Mouse (Mus musculus): ENCODE results near the gene Prdm16. TPM values are rescaled to one million over a fixed set of nuclear protein-coding genes. Genes with fewer than 3 reads are reported as not detected.

Gene Prdm16
- 13.3 and 18.2 TPM in 2 replicates for total RNA-seq (2017)

DNA sequence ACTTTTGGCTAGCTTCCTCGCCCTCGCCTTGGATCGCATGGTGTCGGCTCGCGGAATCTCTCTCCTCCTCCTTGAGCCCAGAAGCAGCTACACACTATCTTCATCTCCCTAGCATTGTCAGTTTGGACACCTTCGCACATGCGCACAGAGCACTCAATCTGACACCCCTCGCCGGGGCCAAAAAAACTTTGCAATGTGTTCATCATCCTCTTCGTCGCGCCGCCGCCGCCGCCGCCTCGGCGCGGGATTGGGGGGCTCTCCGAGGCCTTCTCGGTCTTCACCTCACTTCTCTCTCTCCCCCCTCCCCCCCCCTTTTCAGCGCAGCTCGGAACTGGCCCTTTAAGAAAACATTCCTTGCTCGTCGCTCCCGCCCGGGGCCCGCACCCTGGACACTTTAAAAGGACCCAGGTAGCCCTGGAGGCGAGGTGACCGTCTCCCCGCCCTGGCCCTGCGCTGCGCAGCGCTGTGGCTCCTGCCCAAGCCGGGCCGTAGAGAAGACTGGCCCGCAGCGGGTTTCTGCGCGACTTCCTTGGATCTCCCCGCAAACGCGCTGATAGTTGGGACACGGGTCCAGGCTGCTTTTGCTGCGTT is at the start of gene Prdm16:
Gene Prdm16, minus strand, starts transcription at position 153 of the 591 bp plus-strand sequence.
- 0 out of 4 replicates have a peak, but pooled peaks of 1 of the 2 experiments have one; percentile 19 for ATAC-seq (replicated peaks in 1 of 2; ENCODE audit: insufficient read depth in 1 of 2, low FRiP score in 2 of 2, low TSS enrichment in 1 of 2, low read depth in 1 of 2, poor library complexity in 2 of 2, severe bottlenecking in 2 of 2)

DNA sequence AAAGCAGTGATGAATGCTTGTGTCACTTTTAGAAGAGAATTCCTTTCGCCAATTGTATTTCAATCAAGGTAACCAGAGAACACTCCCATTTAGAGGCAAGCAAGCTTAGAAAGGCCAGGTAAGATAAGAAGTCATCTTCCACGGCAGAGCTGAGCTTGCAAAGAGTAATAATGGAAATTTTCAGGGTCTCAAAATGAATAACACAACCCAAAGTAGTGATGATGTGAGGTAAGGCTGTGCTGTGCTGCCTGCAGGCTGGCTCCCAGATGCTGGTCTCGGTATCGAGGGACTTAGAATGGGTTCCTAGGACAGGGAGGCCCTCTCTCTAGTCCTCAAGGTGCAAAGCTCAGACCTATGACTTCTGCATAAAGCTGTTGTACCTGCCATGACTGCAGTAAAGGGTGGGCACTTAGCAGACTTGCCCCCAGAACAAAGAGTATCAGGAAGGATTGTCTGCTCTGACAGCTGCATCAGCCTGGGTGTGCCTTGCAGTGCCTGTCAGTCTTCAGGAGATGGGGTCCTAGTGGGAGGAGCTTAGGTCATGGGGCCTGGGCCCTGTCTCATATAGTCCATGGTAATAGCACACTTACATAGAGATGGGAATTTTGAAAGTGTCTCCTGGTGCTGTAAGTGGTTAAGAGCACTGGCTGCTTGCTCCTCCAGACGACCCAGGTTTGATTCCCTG is 46.5 kb upstream of the Prdm16 start:
- ATAC-seq (replicated peaks in 1 of 2; ENCODE audit: insufficient read depth in 1 of 2, low FRiP score in 2 of 2, low TSS enrichment in 1 of 2, low read depth in 1 of 2, poor library complexity in 2 of 2, severe bottlenecking in 2 of 2) = no peak

DNA sequence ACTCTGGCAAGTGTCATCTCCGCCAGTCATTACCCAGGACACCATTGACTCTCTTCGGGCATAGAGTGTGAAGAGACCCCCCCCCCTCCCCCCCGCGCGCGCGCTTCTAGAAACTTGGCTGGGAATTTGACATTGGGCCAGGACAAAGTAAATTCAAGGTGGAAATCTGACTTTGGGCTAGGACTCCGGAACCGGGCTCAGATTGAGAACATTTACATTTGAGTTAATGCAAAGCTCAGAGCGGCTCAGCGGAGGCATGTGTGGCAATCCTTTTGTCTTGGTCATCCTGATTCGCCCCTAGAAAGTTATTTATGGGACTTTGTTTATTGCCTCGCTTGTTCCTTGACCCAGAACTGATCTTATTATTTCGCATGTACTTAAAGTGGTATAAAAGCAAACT is 45.6 kb upstream of the Prdm16 start:
- no peak for ATAC-seq (replicated peaks in 1 of 2; ENCODE audit: insufficient read depth in 1 of 2, low FRiP score in 2 of 2, low TSS enrichment in 1 of 2, low read depth in 1 of 2, poor library complexity in 2 of 2, severe bottlenecking in 2 of 2)

DNA sequence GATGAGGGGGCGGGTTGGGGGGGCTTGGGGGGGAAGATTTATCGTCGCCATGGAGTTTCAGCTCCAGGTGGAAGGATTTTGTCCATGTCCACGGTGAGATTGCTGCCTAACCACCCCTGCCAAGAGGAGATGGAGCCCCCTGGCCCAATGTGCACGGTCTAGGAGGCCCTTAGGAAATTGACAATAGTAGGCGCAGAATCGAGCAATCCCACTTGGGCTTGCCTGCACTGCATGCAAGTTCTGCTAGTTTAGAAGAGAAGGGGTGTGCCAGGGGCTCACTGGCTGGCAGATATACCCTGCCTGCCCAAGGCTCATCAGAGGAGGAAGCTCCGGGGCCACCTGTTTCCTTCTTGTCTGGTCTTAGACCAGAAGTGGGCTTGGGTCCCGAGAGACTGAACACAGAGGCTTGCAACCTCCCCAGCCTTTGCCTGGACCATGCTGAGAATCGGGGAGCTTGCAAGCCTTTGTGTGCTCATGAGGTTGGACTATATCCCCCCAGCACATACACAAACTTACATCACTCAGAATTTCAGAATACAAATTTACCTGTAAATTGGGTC is 38.8 kb upstream of the Prdm16 start:
- no peak for ATAC-seq (replicated peaks in 1 of 2; ENCODE audit: insufficient read depth in 1 of 2, low FRiP score in 2 of 2, low TSS enrichment in 1 of 2, low read depth in 1 of 2, poor library complexity in 2 of 2, severe bottlenecking in 2 of 2)

DNA sequence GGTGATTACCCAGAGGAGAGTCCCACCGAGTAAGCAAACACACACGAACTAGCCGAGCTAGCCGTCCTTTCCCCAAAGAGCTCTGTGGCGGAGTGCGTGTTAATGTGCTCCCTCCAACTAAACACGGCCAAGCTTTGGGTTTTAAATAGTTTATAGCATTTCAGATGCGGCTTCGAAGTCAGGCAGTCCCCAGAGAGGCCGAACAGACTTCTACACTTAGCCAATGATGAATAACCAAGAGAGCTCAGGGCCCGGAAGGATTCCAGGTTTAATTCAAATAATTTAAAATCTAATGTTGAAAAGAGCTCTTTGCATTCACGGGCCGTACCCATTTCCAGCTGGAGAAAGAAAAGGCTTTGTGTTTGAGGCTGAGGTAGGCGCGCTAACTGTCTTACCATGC is 38.3 kb upstream of the Prdm16 start:
- ATAC-seq (replicated peaks in 1 of 2; ENCODE audit: insufficient read depth in 1 of 2, low FRiP score in 2 of 2, low TSS enrichment in 1 of 2, low read depth in 1 of 2, poor library complexity in 2 of 2, severe bottlenecking in 2 of 2) = no peak

DNA sequence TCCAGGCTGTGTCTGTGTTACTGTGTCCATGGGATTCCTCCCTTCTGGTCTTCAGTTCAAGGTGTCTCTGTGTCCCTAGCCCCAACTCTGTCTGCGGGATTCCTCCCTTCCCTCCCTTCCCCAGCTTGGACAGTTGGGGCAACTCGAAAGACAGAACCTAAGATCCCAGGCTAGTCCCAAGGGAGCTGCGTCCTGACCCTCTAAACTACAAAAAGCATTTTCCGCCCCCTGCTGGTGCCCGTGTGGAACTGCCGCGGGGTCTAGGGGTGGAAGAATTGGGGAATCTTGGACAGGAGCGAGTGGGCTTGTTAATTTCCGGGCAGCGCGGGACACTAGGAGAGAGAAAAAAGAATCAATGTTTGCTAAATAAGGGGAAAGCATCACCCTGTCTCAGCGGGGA is 37.9 kb upstream of the Prdm16 start:
- peak; percentile 56 to 67; a peak in 3 of 4 replicates for ATAC-seq (replicated peaks in 1 of 2; ENCODE audit: insufficient read depth in 1 of 2, low FRiP score in 2 of 2, low TSS enrichment in 1 of 2, low read depth in 1 of 2, poor library complexity in 2 of 2, severe bottlenecking in 2 of 2)

DNA sequence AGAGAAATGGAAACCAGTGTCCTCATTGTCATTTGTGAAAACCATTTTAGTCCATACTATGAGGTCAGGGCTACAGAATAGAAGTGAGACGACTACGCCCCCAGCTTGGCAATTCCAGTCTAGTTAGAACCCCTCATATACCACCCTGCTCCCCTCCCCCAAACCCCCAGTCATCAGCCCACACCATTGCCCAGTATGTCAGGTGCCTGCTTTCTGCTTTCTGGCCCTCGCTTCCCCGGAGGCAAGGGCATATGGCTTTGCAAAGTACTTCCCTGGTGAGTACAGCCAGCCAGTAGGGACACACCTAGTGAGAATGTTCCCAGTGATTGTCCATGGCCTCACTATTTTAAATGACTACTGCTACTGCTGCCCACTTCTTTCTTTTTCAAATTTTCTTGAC is 37.3 kb upstream of the Prdm16 start:
- ATAC-seq (replicated peaks in 1 of 2; ENCODE audit: insufficient read depth in 1 of 2, low FRiP score in 2 of 2, low TSS enrichment in 1 of 2, low read depth in 1 of 2, poor library complexity in 2 of 2, severe bottlenecking in 2 of 2) = no peak

DNA sequence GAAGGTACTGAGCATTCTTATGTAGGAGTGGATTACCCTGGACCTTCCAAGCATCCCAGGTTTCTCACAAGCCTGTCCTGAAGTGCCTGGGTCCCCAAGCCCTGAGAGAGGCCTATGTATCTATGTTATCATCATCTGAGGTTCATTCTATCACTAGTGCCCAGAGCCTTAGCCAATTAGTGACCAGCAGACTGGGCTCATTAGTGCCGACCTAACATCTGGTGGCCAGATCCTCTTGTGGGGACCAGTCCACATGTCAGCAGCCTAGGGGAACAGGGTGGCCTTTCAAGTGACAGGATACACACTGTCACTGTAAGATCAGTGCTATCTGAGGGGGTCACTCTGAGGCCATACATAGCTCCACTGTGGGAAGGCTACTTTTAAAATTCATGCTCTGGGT is 35.4 kb upstream of the Prdm16 start:
- ATAC-seq (replicated peaks in 1 of 2; ENCODE audit: insufficient read depth in 1 of 2, low FRiP score in 2 of 2, low TSS enrichment in 1 of 2, low read depth in 1 of 2, poor library complexity in 2 of 2, severe bottlenecking in 2 of 2) = no peak

DNA sequence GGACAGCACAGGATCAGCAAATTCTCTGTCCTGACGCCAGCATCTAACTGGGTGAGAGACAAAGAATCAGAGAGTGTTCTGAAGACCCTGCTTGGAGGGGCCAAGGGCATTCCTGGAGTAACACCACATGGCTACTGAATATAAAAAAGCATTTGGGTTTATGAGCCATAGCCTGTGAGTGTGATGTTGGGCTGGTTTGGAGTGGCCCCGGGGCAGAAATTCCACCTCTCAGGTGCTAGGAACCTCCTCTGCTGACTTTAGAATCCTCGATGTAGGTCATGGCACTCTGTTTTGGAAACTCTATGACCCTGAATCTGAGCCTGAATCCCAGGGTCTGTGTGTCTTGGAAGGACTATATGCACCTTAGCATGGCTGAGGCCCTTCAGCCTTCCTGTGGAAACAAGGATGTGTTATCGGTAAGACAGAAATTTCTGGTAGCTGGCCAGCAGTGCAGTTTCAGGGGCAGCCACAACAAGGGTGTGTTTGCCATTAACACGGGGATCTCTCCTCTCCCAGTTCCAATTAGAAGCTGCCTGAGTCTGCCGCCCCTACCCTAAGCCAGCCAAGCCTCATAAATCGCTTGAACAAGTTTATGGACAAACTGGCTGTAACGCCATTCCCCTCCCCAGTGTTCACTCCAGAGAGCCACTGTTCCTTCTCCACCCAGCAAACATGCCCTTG is 34.7 kb upstream of the Prdm16 start:
- no peak for ATAC-seq (replicated peaks in 1 of 2; ENCODE audit: insufficient read depth in 1 of 2, low FRiP score in 2 of 2, low TSS enrichment in 1 of 2, low read depth in 1 of 2, poor library complexity in 2 of 2, severe bottlenecking in 2 of 2)

DNA sequence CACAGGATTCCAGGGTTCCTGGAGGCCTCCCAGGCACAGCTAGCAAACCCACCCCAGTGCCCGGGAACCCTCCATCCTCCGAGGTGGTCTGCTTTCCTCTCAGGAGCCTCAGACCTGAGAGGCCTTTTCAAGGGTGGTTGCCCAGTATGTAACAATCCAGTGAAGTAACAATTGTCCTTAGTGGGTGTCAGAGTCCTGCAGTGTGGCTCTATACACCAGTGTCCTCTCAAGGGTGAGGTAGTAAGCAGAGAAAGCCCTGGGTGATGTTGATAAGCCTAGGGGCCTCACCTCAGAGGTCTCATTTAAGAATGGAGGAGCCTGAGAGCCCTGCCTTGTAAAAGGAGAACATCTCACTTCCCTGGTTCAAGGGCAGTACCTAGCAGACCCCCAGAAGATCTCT is 31.1 kb upstream of the Prdm16 start, which contains the start of gene Actrt2:
Gene Actrt2, minus strand, starts transcription at position 101 of the 400 bp plus-strand sequence.
- ATAC-seq (replicated peaks in 1 of 2; ENCODE audit: insufficient read depth in 1 of 2, low FRiP score in 2 of 2, low TSS enrichment in 1 of 2, low read depth in 1 of 2, poor library complexity in 2 of 2, severe bottlenecking in 2 of 2) = no peak

DNA sequence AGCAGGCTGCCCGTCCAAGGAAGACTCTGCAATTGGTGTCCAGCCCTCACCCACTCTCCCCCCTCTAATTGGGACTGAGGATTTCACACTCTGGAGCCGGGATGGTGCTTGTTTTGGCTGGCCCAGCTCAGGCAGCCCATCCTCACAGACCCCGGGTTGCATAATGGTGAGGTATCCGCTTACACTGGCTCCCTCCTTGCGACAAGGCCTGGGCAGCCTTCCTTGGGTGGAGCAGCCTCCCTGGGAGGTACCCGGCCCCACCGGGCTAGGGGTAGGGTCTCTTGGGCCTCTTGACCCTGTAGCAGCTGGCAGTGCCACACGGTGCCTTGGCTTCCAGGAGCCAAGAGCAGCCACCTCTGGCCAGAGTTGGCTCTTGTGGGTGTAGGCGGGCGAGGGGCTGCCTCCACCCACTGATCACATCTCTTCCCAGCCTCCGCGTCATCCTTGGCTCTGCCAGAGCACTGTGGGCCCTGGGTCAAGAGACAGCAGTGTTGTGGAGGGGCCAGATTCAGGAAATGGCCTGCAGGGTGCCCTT is 26.1 kb upstream of the Prdm16 start:
- no peak for ATAC-seq (replicated peaks in 1 of 2; ENCODE audit: insufficient read depth in 1 of 2, low FRiP score in 2 of 2, low TSS enrichment in 1 of 2, low read depth in 1 of 2, poor library complexity in 2 of 2, severe bottlenecking in 2 of 2)

DNA sequence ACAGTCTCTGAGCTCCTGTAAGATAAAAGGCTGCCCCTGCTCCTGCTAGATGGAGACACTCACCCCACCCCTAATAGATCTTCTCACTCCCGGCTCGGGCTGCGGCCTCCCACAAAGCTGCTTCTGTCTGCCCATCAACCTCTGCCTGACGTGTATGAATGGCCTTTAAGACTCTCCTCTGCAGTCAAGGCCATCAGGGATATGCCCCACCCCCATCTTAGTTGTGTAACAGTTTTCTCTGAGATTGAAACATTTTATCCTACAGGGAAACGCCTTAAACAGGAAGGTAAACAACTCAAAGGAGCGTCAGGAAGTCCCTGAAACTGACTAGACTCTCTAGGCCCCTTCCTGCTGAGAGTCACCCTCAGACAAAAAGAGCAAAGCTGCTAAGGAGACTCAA is 24.6 kb upstream of the Prdm16 start:
- ATAC-seq (replicated peaks in 1 of 2; ENCODE audit: insufficient read depth in 1 of 2, low FRiP score in 2 of 2, low TSS enrichment in 1 of 2, low read depth in 1 of 2, poor library complexity in 2 of 2, severe bottlenecking in 2 of 2) = no peak

DNA sequence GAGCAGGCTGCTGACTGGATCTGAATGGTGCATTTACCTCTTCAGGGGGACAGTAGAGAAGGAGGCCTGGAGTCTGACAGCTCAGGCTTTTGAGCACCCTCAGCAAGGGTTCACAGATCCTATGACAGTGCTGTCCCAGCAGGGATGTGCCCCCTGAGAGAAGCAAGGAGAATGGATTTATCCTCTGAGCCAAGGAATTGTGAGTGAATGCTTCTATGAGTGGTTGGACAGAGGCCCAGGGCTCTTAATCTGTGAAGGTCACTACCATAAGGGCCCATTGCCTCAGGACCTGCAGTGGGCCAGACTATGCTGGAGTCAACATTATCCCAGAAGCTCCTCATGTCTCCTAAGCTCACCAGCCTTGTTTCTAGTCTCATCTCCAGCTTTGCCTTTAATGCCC is 23.4 kb upstream of the Prdm16 start:
- no peak for ATAC-seq (replicated peaks in 1 of 2; ENCODE audit: insufficient read depth in 1 of 2, low FRiP score in 2 of 2, low TSS enrichment in 1 of 2, low read depth in 1 of 2, poor library complexity in 2 of 2, severe bottlenecking in 2 of 2)

DNA sequence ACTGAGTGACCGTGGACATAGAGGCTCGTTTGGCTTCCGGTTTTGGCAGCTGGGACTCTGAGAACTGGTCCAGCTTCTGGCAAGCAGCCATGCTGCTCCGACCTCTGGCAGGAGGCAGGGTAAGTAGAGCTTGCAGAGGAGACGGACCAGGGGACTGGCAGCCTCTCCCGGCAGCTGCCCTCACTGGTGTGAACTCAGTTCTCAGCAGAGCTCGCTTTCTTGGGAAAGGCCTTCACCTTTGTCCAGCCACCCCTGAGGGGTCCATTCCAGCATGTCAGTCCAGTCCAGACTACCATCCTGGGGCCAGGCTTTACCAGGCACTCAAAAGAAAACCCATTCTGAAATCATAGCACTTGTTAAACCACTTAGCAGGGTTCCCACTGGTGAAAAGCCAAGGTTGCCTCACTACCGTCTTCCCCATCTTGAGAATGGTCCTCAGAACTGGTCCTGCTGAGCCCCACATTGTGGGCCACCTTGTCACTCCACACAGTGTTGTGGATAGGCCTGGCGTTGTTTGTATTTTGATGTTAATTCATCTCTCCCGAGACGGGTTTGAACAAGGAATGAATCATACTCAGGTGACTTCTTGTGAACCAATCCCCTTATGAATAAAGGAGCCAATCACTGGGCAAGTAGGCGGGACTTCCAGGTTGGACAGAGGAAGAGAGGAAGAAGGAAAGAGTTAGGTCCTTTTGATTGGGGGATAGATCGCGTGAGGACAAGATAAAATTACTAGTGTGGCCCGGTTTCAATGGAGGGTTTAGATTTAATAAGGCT is 18.6 kb upstream of the Prdm16 start:
- ATAC-seq (replicated peaks in 1 of 2; ENCODE audit: insufficient read depth in 1 of 2, low FRiP score in 2 of 2, low TSS enrichment in 1 of 2, low read depth in 1 of 2, poor library complexity in 2 of 2, severe bottlenecking in 2 of 2) = no peak

DNA sequence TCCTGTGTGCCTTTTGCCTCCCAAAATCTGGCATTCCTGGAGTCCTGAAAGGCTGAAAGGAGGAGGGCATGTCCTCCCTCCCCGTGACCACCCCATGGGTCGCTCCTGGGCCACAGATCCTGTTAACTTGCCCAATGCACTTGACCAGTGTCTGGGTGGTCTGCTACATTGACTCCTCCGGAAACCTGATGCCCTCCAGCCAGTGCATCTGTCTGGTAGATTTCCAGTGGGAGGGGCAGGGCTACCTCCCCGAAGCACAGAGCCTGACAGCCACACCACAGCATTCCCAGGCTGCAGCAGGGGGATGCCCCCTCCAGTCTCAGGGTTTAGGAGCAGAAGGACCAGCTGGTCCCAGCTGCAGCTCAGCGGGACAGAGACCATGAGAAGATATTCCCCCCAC is 15.8 kb upstream of the Prdm16 start:
- ATAC-seq (replicated peaks in 1 of 2; ENCODE audit: insufficient read depth in 1 of 2, low FRiP score in 2 of 2, low TSS enrichment in 1 of 2, low read depth in 1 of 2, poor library complexity in 2 of 2, severe bottlenecking in 2 of 2) = no peak

DNA sequence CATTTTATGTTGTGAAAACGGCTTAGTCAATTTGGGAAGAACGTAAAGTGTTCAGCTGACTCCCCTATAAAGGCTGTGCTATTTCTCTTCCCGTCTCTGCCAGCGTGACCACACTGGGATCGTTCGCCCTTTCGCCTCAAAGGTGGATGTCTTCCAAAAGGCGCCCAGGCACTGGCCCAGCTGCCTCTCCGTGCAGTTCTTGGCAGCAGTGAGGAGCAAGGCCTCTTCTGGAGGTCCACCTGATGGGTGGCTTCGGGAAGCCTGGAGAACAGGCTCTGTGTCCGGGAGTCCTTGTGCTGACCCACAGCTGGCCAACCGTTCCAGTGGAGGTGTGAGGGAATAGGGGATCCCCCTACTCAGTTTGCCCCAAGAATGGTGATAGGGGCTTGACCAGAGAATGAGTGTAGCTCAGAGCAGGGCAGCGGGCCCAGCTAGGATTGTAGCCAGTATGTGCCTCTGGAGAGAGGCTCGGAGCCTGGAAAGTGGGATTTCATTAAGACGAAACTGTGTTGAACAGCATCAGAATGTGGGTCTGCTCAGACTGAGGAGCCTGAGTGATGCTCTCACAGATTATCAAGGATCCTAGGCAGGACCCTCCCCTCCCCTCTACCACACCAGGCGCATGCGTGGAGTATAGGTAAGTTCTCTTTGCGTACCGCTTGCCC is 12.5 kb upstream of the Prdm16 start:
- ATAC-seq (replicated peaks in 1 of 2; ENCODE audit: insufficient read depth in 1 of 2, low FRiP score in 2 of 2, low TSS enrichment in 1 of 2, low read depth in 1 of 2, poor library complexity in 2 of 2, severe bottlenecking in 2 of 2) = no peak

DNA sequence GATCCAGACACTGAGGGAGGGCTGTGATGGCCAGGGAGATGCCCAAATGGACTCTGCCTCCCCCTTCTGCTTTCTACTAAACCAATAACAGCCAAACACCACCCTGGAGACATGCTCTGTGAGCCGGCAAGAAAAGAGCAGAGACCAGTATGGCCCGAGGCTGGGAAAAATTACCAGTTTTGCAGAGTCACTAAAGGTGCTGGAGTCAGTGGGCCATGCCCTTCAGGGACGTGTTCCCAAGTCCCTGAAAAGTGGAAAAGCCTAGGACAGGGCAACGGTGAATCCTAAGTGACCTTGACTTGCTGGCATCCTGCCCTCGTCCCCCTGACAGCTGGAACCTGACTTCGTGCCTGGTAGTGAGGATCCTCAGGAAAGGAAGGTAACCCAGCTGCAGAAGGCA is 5.8 kb upstream of the Prdm16 start:
- no peak for ATAC-seq (replicated peaks in 1 of 2; ENCODE audit: insufficient read depth in 1 of 2, low FRiP score in 2 of 2, low TSS enrichment in 1 of 2, low read depth in 1 of 2, poor library complexity in 2 of 2, severe bottlenecking in 2 of 2)
